Mouse (Mus musculus): Measurements from ENCODE around the gene Pde10a. TPM values are rescaled to one million over a fixed set of nuclear protein-coding genes. Genes with fewer than 3 reads are reported as not detected.

The Pde10a gene
- polyA plus RNA-seq, 1 experiment from 2014 or later = 1.8 TPM

GRCm38 (mm10) chr17:8581579-8581978, 56.4 kb downstream of the Pde10a start:
- 82% methylated on average over 8 of the region's 8 CpGs for WGBS

DNA sequence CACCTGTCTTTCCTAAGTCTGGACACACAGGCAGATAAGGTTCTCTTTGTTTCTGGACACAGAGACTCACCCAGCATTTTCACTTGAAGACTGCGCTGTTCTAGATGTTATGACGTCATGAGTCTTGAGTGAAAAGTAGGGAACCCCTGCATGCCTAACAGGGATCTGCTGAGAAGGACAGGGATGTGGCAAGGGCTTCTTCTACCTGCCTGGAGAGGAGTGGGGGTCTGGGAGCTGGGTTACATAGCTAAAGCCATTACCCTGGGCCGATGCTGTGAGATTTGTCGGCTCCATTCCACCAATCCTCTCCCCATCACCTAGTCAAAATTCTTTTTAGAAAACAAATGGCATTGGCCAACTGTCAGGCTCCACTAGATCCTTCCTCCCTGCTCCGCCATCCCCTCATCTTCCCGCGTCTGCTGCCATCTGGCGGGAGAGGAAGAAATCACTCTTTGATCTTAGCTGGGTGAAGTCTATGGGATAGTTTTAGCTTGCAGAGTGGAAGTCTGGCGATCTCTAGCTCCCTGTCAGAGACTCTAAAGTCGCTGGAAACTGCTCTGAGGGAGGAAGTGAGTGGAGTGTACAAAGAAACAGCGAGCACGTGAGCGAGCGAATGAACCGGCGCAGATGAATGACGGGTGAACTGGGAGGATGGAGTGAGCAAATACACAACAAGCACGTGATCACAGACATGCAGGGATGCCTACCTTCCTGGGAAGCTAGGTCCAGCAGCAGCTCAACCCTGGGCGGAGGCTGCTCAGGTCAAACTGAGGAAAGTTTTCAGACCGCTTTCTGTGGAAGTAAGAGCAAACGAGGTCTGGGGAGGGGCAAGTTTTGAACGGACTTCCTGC, 67.5 kb downstream of the Pde10a start:
- no peaks in the 10 kb centered on the region for H3K9me3 ChIP-seq (ENCODE audit: control insufficient read depth, low read length)
- ATAC-seq (replicated peaks; ENCODE audit: low FRiP score) (no peak), DNase-seq (ENCODE audit: low spot score) (peak; percentile 61)
- H3K4me2 ChIP-seq = peak overlapping the region; percentile 36
- no peak overlapping the region for H3K27ac ChIP-seq (ENCODE audit: low read depth, low read length)
- no peaks in the 10 kb centered on the region for H3K4me1 ChIP-seq (replicated peaks; ENCODE audit: control insufficient read depth, insufficient read depth, low read length)
- WGBS = 17% methylated on average over 22 of the region's 22 CpGs
- no peak overlapping the region for H3K4me3 ChIP-seq (ENCODE audit: low read depth, low read length)
- no peak overlapping the region for H3K9ac ChIP-seq (ENCODE audit: low read depth, low read length)
- H3K27me3 ChIP-seq (replicated peaks; ENCODE audit: control insufficient read depth, insufficient read depth, low read length) = peaks cover 6% of the 10 kb centered on the region; the same call in 1 of the 2 replicates
- H3K36me3 ChIP-seq (ENCODE audit: control insufficient read depth, insufficient read depth, low read length) = no peaks in the 10 kb centered on the region

More at GRCm38 (mm10) chr17:8581579-8581978, 56.4 kb downstream of the Pde10a start:
- Histone ChIP-seq H3K9me3 (ENCODE audit: control insufficient read depth, low read length) (no peaks in the 10 kb centered on the region), H3K9ac (ENCODE audit: low read depth, low read length) (no peak overlapping the region), H3K27ac (ENCODE audit: low read depth, low read length) (no peak overlapping the region), H3K4me3 (ENCODE audit: low read depth, low read length) (no peak overlapping the region), H3K27me3 (replicated peaks; ENCODE audit: control insufficient read depth, insufficient read depth, low read length) (no peaks in the 10 kb centered on the region), H3K4me1 (replicated peaks; ENCODE audit: control insufficient read depth, insufficient read depth, low read length) (no peaks in the 10 kb centered on the region), H3K36me3 (ENCODE audit: control insufficient read depth, insufficient read depth, low read length) (no peaks in the 10 kb centered on the region), H3K4me2 (no peak overlapping the region)
- no peak for ATAC-seq (replicated peaks; ENCODE audit: low FRiP score)
- DNase-seq (ENCODE audit: low spot score) = no peak

GRCm38 (mm10) chr17:8597790-8598189, 72.6 kb downstream of the Pde10a start:
- H3K27me3 ChIP-seq (replicated peaks; ENCODE audit: control insufficient read depth, insufficient read depth, low read length) = peaks cover 6% of the 10 kb centered on the region; the same call in 1 of the 2 replicates
- ATAC-seq (replicated peaks; ENCODE audit: low FRiP score) = no peak
- no peak for DNase-seq (ENCODE audit: low spot score)

DNA sequence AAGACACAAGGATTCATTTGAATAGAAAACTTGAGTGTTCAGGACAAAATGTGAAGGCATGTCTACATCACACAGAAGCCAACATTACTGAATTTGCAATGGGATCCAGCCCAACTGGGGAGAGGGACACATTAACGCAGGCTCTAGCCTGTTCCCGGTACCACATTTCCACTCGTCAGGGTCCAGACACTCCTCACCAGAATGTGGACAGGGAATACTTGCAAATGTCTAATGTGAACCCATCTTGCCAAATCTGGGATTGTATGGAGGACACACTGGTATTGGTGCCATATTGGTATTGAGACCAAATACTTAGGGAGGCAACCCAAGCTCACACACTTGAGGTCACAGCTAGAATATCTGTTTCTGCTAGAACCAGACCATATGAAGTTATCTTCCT, 77.8 kb downstream of the Pde10a start:
- H3K9ac ChIP-seq (ENCODE audit: low read depth, low read length) = no peak overlapping the region
- no peaks in the 10 kb centered on the region for H3K27me3 ChIP-seq (replicated peaks; ENCODE audit: control insufficient read depth, insufficient read depth, low read length)
- H3K9me3 ChIP-seq (ENCODE audit: control insufficient read depth, low read length) = no peaks in the 10 kb centered on the region
- H3K4me1 ChIP-seq (replicated peaks; ENCODE audit: control insufficient read depth, insufficient read depth, low read length) = no peaks in the 10 kb centered on the region
- no peak overlapping the region for H3K4me2 ChIP-seq
- no peak for ATAC-seq (replicated peaks; ENCODE audit: low FRiP score)
- H3K36me3 ChIP-seq (ENCODE audit: control insufficient read depth, insufficient read depth, low read length) = no peaks in the 10 kb centered on the region
- H3K27ac ChIP-seq (ENCODE audit: low read depth, low read length) = no peak overlapping the region
- DNase-seq (ENCODE audit: low spot score) = no peak
- WGBS = 88% methylated on average over 3 of the region's 3 CpGs
- no peak overlapping the region for H3K4me3 ChIP-seq (ENCODE audit: low read depth, low read length)

More at GRCm38 (mm10) chr17:8597790-8598189, 72.6 kb downstream of the Pde10a start:
- H3K4me2 ChIP-seq = no peak overlapping the region
- 9% methylated on average over 7 of the region's 7 CpGs for WGBS
- H3K27ac ChIP-seq (ENCODE audit: low read depth, low read length) = no peak overlapping the region
- H3K9me3 ChIP-seq (ENCODE audit: control insufficient read depth, low read length) = no peaks in the 10 kb centered on the region
- H3K36me3 ChIP-seq (ENCODE audit: control insufficient read depth, insufficient read depth, low read length) = no peaks in the 10 kb centered on the region
- no peak overlapping the region for H3K9ac ChIP-seq (ENCODE audit: low read depth, low read length)
- H3K4me3 ChIP-seq (ENCODE audit: low read depth, low read length) = no peak overlapping the region
- H3K4me1 ChIP-seq (replicated peaks; ENCODE audit: control insufficient read depth, insufficient read depth, low read length) = no peaks in the 10 kb centered on the region

DNA sequence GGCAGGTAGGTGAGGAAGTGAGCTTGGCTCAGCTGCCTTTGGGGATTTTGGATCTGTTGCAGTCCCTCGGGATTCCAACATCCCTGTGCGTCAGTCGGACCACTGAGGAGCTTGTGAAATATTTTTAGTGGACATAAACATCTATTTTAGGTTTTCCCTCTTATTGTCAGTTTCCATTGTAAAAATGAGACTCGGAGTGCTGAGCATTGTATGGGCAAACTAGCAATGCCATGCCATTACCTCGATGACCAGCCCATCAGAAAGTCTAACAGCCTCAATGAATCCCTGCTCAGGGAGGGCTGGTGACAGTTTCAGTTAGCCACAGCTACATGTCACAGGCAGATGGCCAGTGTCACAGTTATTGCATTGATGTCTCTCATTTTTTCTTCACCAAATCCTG, 80.7 kb downstream of the Pde10a start:
- DNase-seq (ENCODE audit: low spot score) (no peak), ATAC-seq (replicated peaks; ENCODE audit: low FRiP score) (no peak)
- WGBS = 75% methylated on average over 5 of the region's 5 CpGs
- no peaks in the 10 kb centered on the region for H3K9me3 ChIP-seq (ENCODE audit: control insufficient read depth, low read length)
- H3K4me1 ChIP-seq (replicated peaks; ENCODE audit: control insufficient read depth, insufficient read depth, low read length) = no peaks in the 10 kb centered on the region
- H3K27me3 ChIP-seq (replicated peaks; ENCODE audit: control insufficient read depth, insufficient read depth, low read length) = no peaks in the 10 kb centered on the region
- H3K9ac ChIP-seq (ENCODE audit: low read depth, low read length) = no peak overlapping the region
- no peaks in the 10 kb centered on the region for H3K36me3 ChIP-seq (ENCODE audit: control insufficient read depth, insufficient read depth, low read length)
- no peak overlapping the region for H3K27ac ChIP-seq (ENCODE audit: low read depth, low read length)
- no peak overlapping the region for H3K4me2 ChIP-seq
- no peak overlapping the region for H3K4me3 ChIP-seq (ENCODE audit: low read depth, low read length)

DNA sequence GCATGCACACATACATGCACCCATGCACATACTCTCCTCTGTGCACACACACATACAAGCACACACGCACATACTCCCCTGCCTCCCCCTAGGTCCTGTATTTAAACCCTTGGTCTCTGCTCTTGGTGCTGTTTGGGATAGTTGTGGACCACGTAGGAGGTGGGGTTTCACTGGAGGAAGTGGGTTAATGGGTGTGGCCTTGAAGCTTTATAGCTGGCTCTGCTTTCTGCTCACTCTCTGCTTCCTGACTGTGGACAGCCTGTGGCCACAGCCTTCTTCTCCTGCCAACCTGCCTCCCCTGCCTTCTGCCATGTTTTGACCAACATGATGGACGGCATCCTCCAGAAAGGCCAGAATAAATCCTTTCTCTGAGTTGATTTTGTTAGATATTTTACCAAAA, 81.5 kb downstream of the Pde10a start:
- H3K27ac ChIP-seq (ENCODE audit: low read depth, low read length) = no peak overlapping the region
- H3K9me3 ChIP-seq (ENCODE audit: control insufficient read depth, low read length) = no peaks in the 10 kb centered on the region
- no peak overlapping the region for H3K9ac ChIP-seq (ENCODE audit: low read depth, low read length)
- no peak for ATAC-seq (replicated peaks; ENCODE audit: low FRiP score)
- H3K36me3 ChIP-seq (ENCODE audit: control insufficient read depth, insufficient read depth, low read length) = no peaks in the 10 kb centered on the region
- DNase-seq (ENCODE audit: low spot score) = no peak
- no peak overlapping the region for H3K4me3 ChIP-seq (ENCODE audit: low read depth, low read length)
- H3K27me3 ChIP-seq (replicated peaks; ENCODE audit: control insufficient read depth, insufficient read depth, low read length) = no peaks in the 10 kb centered on the region
- no peaks in the 10 kb centered on the region for H3K4me1 ChIP-seq (replicated peaks; ENCODE audit: control insufficient read depth, insufficient read depth, low read length)
- H3K4me2 ChIP-seq = no peak overlapping the region
- WGBS = 60% methylated on average over 3 of the region's 3 CpGs

GRCm38 (mm10) chr17:8611916-8612315, 86.7 kb downstream of the Pde10a start:
- no peaks in the 10 kb centered on the region for H3K27me3 ChIP-seq (replicated peaks; ENCODE audit: control insufficient read depth, insufficient read depth, low read length)
- WGBS = 76% methylated on average over 4 of the region's 4 CpGs
- H3K4me1 ChIP-seq (replicated peaks; ENCODE audit: control insufficient read depth, insufficient read depth, low read length) = no peaks in the 10 kb centered on the region
- no peaks in the 10 kb centered on the region for H3K36me3 ChIP-seq (ENCODE audit: control insufficient read depth, insufficient read depth, low read length)
- H3K9ac ChIP-seq (ENCODE audit: low read depth, low read length) = no peak overlapping the region
- no peaks in the 10 kb centered on the region for H3K9me3 ChIP-seq (ENCODE audit: control insufficient read depth, low read length)
- no peak for ATAC-seq (replicated peaks; ENCODE audit: low FRiP score)
- no peak overlapping the region for H3K4me2 ChIP-seq
- H3K27ac ChIP-seq (ENCODE audit: low read depth, low read length) = no peak overlapping the region
- no peak for DNase-seq (ENCODE audit: low spot score)
- no peak overlapping the region for H3K4me3 ChIP-seq (ENCODE audit: low read depth, low read length)

- 34% methylated on average over 7 of the region's 7 CpGs for WGBS
Measured at GRCm38 (mm10) chr17:8613882-8614551, 88.8 kb downstream of the Pde10a start.

More at GRCm38 (mm10) chr17:8613882-8614551, 88.8 kb downstream of the Pde10a start:
- no peaks in the 10 kb centered on the region for H3K36me3 ChIP-seq (ENCODE audit: control insufficient read depth, insufficient read depth, low read length)
- ATAC-seq (replicated peaks; ENCODE audit: low FRiP score) (no peak), DNase-seq (ENCODE audit: low spot score) (peak; percentile 38)
- no peaks in the 10 kb centered on the region for H3K27me3 ChIP-seq (replicated peaks; ENCODE audit: control insufficient read depth, insufficient read depth, low read length)
- no peak overlapping the region for H3K9ac ChIP-seq (ENCODE audit: low read depth, low read length)
- H3K9me3 ChIP-seq (ENCODE audit: control insufficient read depth, low read length) = no peaks in the 10 kb centered on the region
- no peak overlapping the region for H3K4me2 ChIP-seq
- no peak overlapping the region for H3K4me3 ChIP-seq (ENCODE audit: low read depth, low read length)
- no peak overlapping the region for H3K27ac ChIP-seq (ENCODE audit: low read depth, low read length)
- no peaks in the 10 kb centered on the region for H3K4me1 ChIP-seq (replicated peaks; ENCODE audit: control insufficient read depth, insufficient read depth, low read length)
